Mouse (Mus musculus) spleen, adult 18-20 months (tissue): ENCODE results near the gene Nfatc2.

Experiments used
- DNase-seq, 2 experiments: peaks; one replicate each; pipeline ENCODE4 v3.0.0; 2022; ENCODE audit warnings: mixed read lengths in 2 of 2

Gene Nfatc2

GRCm38 (mm10) chr2:168481121-168481520 is 120.3 kb downstream of the Nfatc2 start:
- no peak for DNase-seq

DNA sequence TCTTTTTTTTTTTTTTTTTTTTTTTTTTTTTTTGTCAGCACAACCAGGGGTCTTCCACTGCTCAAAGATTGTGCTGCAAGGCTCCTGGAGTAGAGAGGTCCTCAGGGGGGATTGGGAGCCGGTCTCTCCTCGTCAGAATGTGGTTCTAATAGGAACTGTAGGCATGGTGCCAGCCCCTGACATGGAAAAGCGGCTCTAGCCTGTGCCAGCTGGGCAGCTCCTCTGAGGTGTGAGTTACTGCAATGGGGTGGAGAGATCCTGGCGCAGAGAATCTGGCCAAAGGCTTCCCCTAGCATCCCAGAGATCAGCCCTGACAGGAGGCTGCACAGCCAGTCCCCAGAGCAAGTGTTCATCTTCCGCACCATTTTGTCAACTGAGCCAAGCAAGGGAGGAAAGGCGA is 120.8 kb downstream of the Nfatc2 start:
- DNase-seq = no peak

DNA sequence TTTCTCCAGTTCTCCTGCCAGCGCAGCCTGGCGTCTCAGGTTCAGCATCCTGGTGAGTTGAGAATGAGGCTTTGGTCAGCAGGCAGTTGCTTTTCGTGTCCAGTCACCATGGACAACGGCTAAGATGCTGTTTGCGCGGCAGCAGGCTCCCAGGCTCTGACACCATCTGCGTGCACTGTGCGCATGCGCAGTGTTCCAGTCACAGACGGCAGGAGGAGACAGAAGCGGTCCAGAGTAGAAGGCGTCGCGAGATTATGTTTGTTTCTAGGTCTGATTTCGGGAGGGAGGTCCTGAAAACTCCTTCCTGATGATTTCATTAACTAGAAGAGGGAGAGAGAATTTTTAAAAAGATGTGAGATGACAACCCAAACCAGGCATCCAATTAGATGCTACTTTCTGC is 121.5 kb downstream of the Nfatc2 start:
- DNase-seq = no peak

- no peak for DNase-seq
Measured at GRCm38 (mm10) chr2:168478431-168478830, 123.0 kb downstream of the Nfatc2 start.

- DNase-seq = peak; percentile 13 to 39
Measured at GRCm38 (mm10) chr2:168473496-168473895, 128.0 kb downstream of the Nfatc2 start.

- DNase-seq = peak; percentile 76 to 84
Measured at GRCm38 (mm10) chr2:168472899-168473298, 128.6 kb downstream of the Nfatc2 start.

- DNase-seq = peak; percentile 37 to 67
Measured at GRCm38 (mm10) chr2:168469032-168469431, 132.4 kb downstream of the Nfatc2 start.

- DNase-seq = no peak
Measured at GRCm38 (mm10) chr2:168467166-168467565, 134.3 kb downstream of the Nfatc2 start.

- DNase-seq = no peak
Measured at GRCm38 (mm10) chr2:168466066-168466465, 135.4 kb downstream of the Nfatc2 start.

GRCm38 (mm10) chr2:168465646-168466045 is 135.8 kb downstream of the Nfatc2 start:
- DNase-seq = no peak

GRCm38 (mm10) chr2:168461865-168462264 is 139.6 kb downstream of the Nfatc2 start:
- no peak for DNase-seq

DNA sequence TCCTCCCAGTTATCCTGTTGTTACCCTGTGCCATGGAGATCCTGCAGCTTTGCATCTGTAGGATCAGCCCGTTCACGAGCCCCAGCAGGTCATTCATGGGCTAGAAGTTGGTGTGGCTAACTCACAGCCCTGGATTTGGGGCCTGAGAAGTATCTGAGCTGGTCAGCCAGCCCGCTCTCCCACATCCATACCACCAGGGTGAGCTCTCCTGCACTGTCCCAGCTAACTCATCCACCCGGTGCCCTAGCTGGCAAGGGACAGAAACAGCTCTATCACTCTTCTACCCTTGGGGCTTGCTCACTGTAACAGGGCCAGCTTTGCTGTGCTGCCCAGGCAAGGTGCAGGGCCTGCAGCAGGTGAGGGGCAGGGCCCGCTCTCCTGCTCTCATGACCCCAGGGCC is 141.8 kb downstream of the Nfatc2 start:
- DNase-seq = no peak

GRCm38 (mm10) chr2:168458583-168458982 is 142.9 kb downstream of the Nfatc2 start:
- DNase-seq = no peak

DNA sequence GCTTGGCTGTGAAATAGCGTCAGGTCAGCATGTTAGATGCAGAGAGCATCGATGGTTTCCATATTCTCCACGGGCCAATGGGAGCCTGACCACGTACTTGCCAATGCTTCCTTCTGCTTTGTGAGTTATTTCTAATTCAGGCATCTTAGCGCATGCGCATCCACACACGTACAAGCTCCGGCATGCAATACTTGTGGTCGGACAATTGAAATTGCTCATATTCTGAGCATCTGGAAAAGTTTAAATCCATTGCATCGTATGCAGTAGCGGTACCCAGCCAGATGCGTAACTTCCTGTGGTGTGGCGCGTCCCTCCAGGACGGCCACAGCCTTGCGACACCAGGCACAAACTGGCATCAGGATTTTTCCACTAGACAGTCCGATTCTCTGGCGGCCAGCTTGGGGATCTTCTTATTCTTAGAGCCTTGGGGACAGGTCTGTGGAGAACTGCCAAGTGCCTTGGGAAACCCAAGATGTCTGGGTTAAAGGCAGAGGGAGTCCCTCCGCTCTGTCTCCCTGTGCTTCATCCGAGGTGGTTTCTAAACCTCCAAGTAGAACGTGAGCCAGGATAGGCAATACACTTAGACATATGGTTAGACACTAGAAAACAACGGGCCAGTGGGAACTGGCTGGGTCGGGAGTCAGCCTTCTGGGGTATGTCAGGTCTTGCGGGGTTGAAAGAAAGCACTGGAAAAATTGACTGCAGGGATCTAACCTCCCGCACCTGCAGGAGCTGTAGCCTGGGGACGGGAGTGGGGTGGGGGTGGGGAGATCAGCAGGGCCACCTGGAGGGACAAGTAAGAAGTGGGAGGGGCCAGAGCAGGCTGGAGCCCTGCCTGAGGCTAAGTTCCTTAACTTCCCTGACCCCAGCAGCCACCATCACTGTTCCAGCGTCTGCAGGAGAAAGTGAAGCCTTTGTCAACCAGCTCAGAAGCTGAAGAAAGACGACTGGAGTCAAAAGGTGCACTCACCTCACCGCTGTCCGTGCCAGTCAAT is 149.4 kb downstream of the Nfatc2 start:
- DNase-seq = no peak

DNA sequence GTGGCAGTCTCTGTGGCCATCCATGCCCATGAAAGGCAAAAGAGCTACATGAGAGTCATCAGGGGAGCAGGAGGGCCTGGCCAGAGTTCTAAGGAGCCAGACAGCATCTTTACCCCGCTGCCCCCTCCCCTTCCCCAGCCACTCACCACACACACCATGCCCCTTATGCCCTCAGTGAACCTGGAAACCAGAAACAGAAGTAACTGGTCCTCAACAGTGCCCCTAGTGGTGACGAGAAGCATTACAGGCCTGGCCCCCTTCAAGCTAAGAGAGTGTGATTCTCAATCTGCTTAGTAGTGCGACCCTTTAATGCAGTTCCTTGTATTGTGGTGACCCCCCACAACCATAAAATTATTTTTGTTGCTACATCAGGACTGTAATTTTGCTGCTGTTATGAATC is 150.5 kb downstream of the Nfatc2 start:
- peak in 1 of 2 experiments; percentile 33 for DNase-seq

DNA sequence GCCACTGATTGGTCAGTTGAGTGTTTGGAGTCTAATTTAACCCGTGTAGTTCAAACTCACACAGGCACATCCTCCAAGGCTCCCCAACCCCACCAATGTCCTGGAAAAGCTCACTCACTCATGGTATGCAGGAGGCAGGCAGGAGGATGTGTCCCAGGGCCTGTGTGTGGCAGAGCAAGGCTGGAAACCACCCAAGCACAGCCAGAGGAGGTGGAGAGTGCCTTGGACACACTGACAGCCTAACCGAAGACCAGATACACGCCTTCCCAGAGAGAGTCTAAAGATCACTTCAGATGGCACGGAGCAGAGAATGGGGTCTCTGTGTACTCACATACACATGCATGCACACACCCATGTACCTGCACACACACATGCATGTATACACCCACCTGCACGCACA is 153.4 kb downstream of the Nfatc2 start:
- DNase-seq = no peak

DNA sequence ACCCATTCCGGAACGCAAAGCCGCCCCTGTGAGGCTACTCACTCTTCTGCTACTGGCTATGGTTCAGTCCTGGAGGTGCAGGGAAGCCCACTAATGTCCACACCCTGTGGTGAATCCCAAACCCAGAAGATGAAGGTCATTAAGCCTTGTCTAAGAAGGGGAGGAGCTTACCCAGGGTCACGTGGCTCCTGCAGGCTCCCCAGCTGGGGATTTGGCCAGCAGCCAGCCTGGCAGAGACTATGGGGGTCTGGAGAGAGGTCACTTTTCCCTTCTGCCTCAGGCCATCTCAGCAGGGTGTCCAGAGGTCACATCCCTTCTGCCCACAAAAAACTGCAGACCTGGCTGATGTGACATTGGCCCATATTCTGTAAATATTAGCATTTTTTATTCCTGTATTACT is 153.9 kb downstream of the Nfatc2 start:
- DNase-seq = no peak

DNA sequence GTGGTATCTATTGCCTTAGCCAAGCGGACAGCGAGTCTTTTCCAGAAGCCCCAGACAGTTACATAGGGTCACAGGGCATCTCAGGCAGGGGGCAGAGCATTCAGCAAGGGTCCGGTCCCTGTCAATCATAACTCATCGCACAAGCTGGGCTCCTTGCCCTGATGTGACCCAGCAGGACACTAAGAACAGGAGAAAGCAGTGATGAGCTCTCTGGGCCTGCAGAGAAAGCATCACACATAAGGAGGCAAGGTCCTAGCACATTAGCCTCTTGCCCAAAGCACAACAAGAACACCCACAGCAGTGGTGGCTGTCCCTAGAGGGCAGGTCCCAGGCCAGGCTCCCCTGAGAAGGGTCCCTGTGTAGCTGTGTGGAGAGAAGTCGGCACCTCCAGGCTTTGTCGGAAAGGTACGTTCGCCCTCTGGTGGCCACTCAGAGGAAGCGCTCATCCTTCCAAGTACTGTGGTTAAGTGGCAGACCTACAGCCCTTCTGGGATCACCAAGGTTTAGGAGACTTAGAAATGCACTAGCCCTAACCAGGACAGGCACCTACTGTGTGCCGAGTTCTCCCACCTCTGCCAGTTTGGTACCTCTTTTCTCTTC is 156.1 kb downstream of the Nfatc2 start:
- DNase-seq = peak; percentile 17 to 57

DNA sequence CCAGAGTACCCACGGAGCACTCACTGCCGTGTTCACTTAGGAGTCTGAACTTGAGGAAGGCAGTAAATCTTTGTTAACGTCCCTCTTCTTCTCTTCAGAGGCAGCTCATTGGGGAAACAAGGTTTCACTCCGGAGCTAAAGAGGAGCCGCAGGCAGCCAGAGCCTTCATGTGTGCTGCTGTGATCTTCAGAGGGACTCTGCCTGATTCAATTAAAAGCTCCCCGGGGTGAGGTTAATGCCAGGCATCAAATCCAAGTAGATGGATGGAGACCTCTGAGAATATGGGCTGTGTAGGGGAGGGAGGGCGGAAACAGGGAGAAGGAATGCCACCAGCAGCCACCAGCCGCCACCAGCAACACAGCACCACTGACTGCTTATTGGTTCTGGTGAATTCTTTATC is 157.3 kb downstream of the Nfatc2 start:
- no peak for DNase-seq

GRCm38 (mm10) chr2:168441494-168441893 is 160.0 kb downstream of the Nfatc2 start:
- DNase-seq = no peak

- no peak for DNase-seq
Measured at GRCm38 (mm10) chr2:168440918-168441328, 160.5 kb downstream of the Nfatc2 start.

- DNase-seq = peak; percentile 12 to 16
Measured at GRCm38 (mm10) chr2:168438981-168439452, 162.4 kb downstream of the Nfatc2 start.

- DNase-seq = no peak
Measured at GRCm38 (mm10) chr2:168434187-168434586, 167.3 kb downstream of the Nfatc2 start.

DNA sequence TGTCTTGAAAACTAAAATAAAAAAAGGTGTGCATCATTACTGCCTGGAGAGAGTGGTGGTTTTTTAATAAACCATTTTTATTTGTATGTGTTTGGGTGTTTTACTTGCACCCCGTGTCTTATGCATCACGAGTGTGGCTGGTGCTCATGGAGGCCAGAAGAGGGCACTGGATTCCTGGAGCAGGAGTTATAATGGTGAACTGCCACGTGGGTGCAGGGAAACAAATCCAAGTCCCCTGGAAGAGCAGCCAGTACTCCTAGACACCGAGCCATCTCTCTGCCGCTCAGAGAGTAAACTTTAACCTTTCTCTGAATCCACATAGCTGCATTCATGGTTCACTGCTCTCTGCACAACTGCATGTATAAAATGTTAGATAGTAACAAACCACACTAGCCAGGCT is 168.1 kb downstream of the Nfatc2 start:
- DNase-seq = no peak
